ENCODE assay signal across 8 mouse cellular contexts in the genomic region with DNA sequence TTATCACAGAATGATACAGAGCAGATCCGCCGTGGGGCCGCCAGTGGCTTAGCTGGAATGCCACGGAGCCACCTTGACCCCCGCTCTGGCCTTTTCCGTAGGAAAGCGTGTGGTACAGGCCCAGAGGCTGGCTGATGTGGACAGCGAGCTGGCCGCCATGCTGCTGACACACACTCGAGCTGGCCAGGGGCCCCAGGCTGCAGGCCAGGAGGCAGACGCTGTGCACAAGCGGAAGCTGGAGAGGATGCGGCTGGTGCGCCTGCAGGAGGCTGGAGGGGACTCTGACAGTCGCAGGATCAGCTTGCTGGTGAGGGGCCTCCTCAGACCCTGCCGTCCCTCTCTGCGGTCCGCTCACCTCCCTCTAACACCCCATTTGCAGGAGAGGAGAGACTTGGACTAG.
DNase-seq lines count a peak whose midpoint lies in the region; TF ChIP-seq lines count a peak whose summit lies in the region.
"Had no signal": no experiment of that assay in that cellular context is flagged by ENCODE, and none has a peak within 500 bp of the region (broad histone marks: within the 10 kb centered on the region; RNA-seq: fewer than 3 reads in every experiment).

No protein-coding gene starts in this region.

- H3K4me1 ChIP-seq in heart, adult 2 months (ENCODE audit: control insufficient read depth, insufficient read depth, low read length): no peaks in the 10 kb centered on the region

- H3K9ac ChIP-seq in heart, adult 2 months (ENCODE audit: low read depth, low read length): no peak overlapping the region

- no peaks in the 10 kb centered on the region for H3K27me3 ChIP-seq in heart, adult 2 months (ENCODE audit: control insufficient read depth, insufficient read depth, low read length)

- intact Hi-C loops in heart, adult 2 months (cut with DNase I): no loop called here

- 49% methylated on average over 18 of the region's 18 CpGs for WGBS in heart, adult 2 months

- TF ChIP-seq EP300 in heart, adult 2 months (IDR thresholded peaks at IDR 0.05; ENCODE audit: insufficient read depth, low read depth, low read length): no peak

- no peak for TF ChIP-seq POLR2A in heart, adult 2 months (IDR thresholded peaks at IDR 0.05; ENCODE audit: insufficient read depth, low read depth, low read length)

- no peaks in the 10 kb centered on the region for H3K36me3 ChIP-seq in heart, adult 2 months (ENCODE audit: control insufficient read depth, insufficient read depth, low read length)

- H3K79me2 ChIP-seq in heart, adult 2 months (replicated peaks; ENCODE audit: control insufficient read depth, insufficient read depth, low read length): no peaks in the 10 kb centered on the region

- no peak overlapping the region for H3K27ac ChIP-seq in heart, adult 2 months

- DNase-seq in kidney, postnatal 10 days: peak; percentile 60
- DNase-seq in kidney, adult 8-10 months: no peak
- DNase-seq in thymus, postnatal 4 days: peak; percentile 20
- DNase-seq in thymus, postnatal 10 days (ENCODE audit: low spot score in 2 of 2): no peak
- DNase-seq in heart, adult 2 months: peak; percentile 53 to 63
- DNase-seq in right cerebral cortex, postnatal 14 days: no peak
- no peak for DNase-seq in testis, postnatal 14 days (ENCODE audit: low spot score)
- DNase-seq: thymus, postnatal 14 days had no signal

- no peak for TF ChIP-seq CTCF in heart, adult 2 months (IDR thresholded peaks at IDR 0.05)

- H3K4me3 ChIP-seq in heart, adult 2 months: no peak overlapping the region

Comparison
In these comparisons a context has a peak if more than half of its experiments do, and no peak if none do; other contexts are left out.
1. DNase-seq: peak in kidney, postnatal 10 days (single experiment), thymus, postnatal 4 days (single experiment) and heart, adult 2 months (2 of 2); none in kidney, adult 8-10 months (0 of 2), thymus, postnatal 10 days (0 of 2), right cerebral cortex, postnatal 14 days (single experiment) and testis, postnatal 14 days (single experiment).